Mouse (Mus musculus) liver (tissue): Measurements from ENCODE around the gene Atp11a.

ENCODE experiments used
- DNase-seq: peaks from one replicate; pipeline ENCODE4 v3.0.0-alpha.2; 2020; ENCODE audit warnings: mixed read lengths

The Atp11a gene

GRCm38 (mm10) chr8:12824562-12824961 is 67.7 kb downstream of the Atp11a start:
- DNase-seq = no peak

GRCm38 (mm10) chr8:12825236-12825635 is 68.4 kb downstream of the Atp11a start:
- DNase-seq = no peak

- no peak for DNase-seq
Measured at GRCm38 (mm10) chr8:12825686-12826237, 68.9 kb downstream of the Atp11a start.

- DNase-seq = no peak
Measured at GRCm38 (mm10) chr8:12827124-12827523, 70.3 kb downstream of the Atp11a start.

- no peak for DNase-seq
Measured at GRCm38 (mm10) chr8:12828298-12828697, 71.5 kb downstream of the Atp11a start.

- DNase-seq = no peak
Measured at GRCm38 (mm10) chr8:12829381-12829780, 72.6 kb downstream of the Atp11a start.

GRCm38 (mm10) chr8:12831659-12832589 is 75.1 kb downstream of the Atp11a start:
- DNase-seq = no peak

GRCm38 (mm10) chr8:12833616-12834015 is 76.8 kb downstream of the Atp11a start:
- no peak for DNase-seq

GRCm38 (mm10) chr8:12840834-12841233 is 84.0 kb downstream of the Atp11a start:
- DNase-seq = no peak

- no peak for DNase-seq
Measured at GRCm38 (mm10) chr8:12842342-12842995, 85.7 kb downstream of the Atp11a start.

GRCm38 (mm10) chr8:12844347-12844950 is 87.6 kb downstream of the Atp11a start:
- no peak for DNase-seq

GRCm38 (mm10) chr8:12846447-12846846 is 89.6 kb downstream of the Atp11a start:
- no peak for DNase-seq

GRCm38 (mm10) chr8:12851241-12851640 is 94.4 kb downstream of the Atp11a start:
- DNase-seq = no peak

- DNase-seq = no peak
Measured at GRCm38 (mm10) chr8:12856038-12856437, 99.2 kb downstream of the Atp11a start.

- DNase-seq = no peak
Measured at GRCm38 (mm10) chr8:12863061-12863460, 106.2 kb downstream of the Atp11a start.

GRCm38 (mm10) chr8:12863608-12864007 is 106.8 kb downstream of the Atp11a start:
- DNase-seq = no peak

GRCm38 (mm10) chr8:12865790-12866189 is 109.0 kb downstream of the Atp11a start:
- DNase-seq = no peak

GRCm38 (mm10) chr8:12869661-12870060 is 112.8 kb downstream of the Atp11a start:
- no peak for DNase-seq

GRCm38 (mm10) chr8:12870656-12871055 is 113.8 kb downstream of the Atp11a start:
- no peak for DNase-seq

GRCm38 (mm10) chr8:12871461-12871860 is 114.6 kb downstream of the Atp11a start:
- DNase-seq = no peak

GRCm38 (mm10) chr8:12872983-12873356 is 116.2 kb downstream of the Atp11a start:
- no peak for DNase-seq

- peak; percentile 74 for DNase-seq
Measured at GRCm38 (mm10) chr8:12873357-12874046, 116.7 kb downstream of the Atp11a start, which contains the start of gene Mcf2l. Mcf2l (plus strand) TSS chr8:12873806.
